7 mouse cellular contexts compared by ENCODE assay signal in genomic region chr3:51888662-51889433, GRCm38 (mm10).
DNase-seq lines count a peak whose midpoint lies in the region; ATAC-seq and TF ChIP-seq lines count a peak whose summit lies in the region.

No protein-coding gene starts in this region.

- no peaks in the 10 kb centered on the region for H3K36me3 ChIP-seq in CH12.LX (replicated peaks in 1 of 2; ENCODE audit: control insufficient read depth in 1 of 2, insufficient read depth in 1 of 2, low read length in 1 of 2)
- H3K36me3 ChIP-seq in liver, postnatal 0 days (replicated peaks; ENCODE audit: insufficient read depth, low read length) = no peaks in the 10 kb centered on the region

- no peak for TF ChIP-seq CTCF in CH12.LX (conservative IDR thresholded peaks at IDR 0.05 in 1 of 2, IDR thresholded peaks at IDR 0.05 in 1 of 2; ENCODE audit: low read depth in 2 of 2, low read length in 2 of 2)
- no peak for TF ChIP-seq CTCF in liver, postnatal 0 days (IDR thresholded peaks at IDR 0.05; ENCODE audit: low read depth)

- H3K79me2 ChIP-seq in CH12.LX (replicated peaks; ENCODE audit: control insufficient read depth, extremely low read depth, insufficient read depth, poor library complexity, severe bottlenecking) = no peaks in the 10 kb centered on the region

- in situ Hi-C loops in CH12.LX (cut with MboI; ENCODE audit: low pct_ligation_motif_present, low pct_unique_long_range_greater_than_20kb, low sequenced_read_pairs) = no loop called here

- no peak overlapping the region for H3K4me2 ChIP-seq in CH12.LX (ENCODE audit: insufficient read depth, low read depth, poor library complexity, severe bottlenecking)
- H3K4me2 ChIP-seq in liver, postnatal 0 days (ENCODE audit: low read depth, low read length) = peak overlapping the region; percentile 55

- WGBS in liver, postnatal 0 days (ENCODE audit: insufficient replicate concordance) = 26% methylated on average over 20 of the region's 20 CpGs

- TF ChIP-seq RAD21 in CH12.LX (IDR thresholded peaks at IDR 0.05; ENCODE audit: low read depth, low read length) = no peak

- DNase-seq in CH12.LX (ENCODE audit: extremely low read depth) (peak; percentile 27), adipocyte (ENCODE audit: low spot score) (no peak)
- peak; percentile 26 for DNase-seq in liver, postnatal 0 days
- DNase-seq in gastrocnemius, postnatal 10 days = no peak

- no peak overlapping the region for H3K27ac ChIP-seq in CH12.LX (ENCODE audit: insufficient read depth, low read depth)
- no peak overlapping the region for H3K27ac ChIP-seq in brown adipose tissue, adult 24 weeks (replicated peaks; ENCODE audit: low read depth, low read length)
- 0 out of 2 replicates have a peak overlapping the region, but pooled peaks have one; percentile 48 for H3K27ac ChIP-seq in liver, postnatal 0 days (ENCODE audit: low read depth)

- ATAC-seq in granulocyte monocyte progenitor cell, adult 5-6 weeks (replicated peaks; ENCODE audit: poor library complexity, severe bottlenecking) = peak; percentile 25; the same call in 1 of the 2 replicates
- ATAC-seq in liver, postnatal 0 days = peak; percentile 83
- ATAC-seq in megakaryocyte, adult 5-6 weeks (ENCODE audit: poor library complexity, severe bottlenecking) = no peak

- dilution Hi-C loops in CH12.LX (cut with MboI; ENCODE audit: extremely low pct_ligation_motif_present, extremely low pct_unique_long_range_greater_than_20kb, low sequenced_read_pairs) = no loop called here

- H3K27me3 ChIP-seq in CH12.LX (replicated peaks) = no peaks in the 10 kb centered on the region
- no peaks in the 10 kb centered on the region for H3K27me3 ChIP-seq in liver, postnatal 0 days (ENCODE audit: insufficient read depth, low read length)

- no peak for TF ChIP-seq EP300 in CH12.LX (IDR thresholded peaks at IDR 0.05; ENCODE audit: low read length)
- TF ChIP-seq EP300 in liver, postnatal 0 days (IDR thresholded peaks at IDR 0.05; ENCODE audit: low read depth) = no peak

- no peak for TF ChIP-seq POLR2A in CH12.LX (IDR thresholded peaks at IDR 0.05; ENCODE audit: low read depth, low read length)

- H3K4me3 ChIP-seq in CH12.LX (replicated peaks in 1 of 3; ENCODE audit: low read depth in 2 of 3, low read length in 2 of 3, poor library complexity in 1 of 3) = no peak overlapping the region
- 0 out of 2 replicates have a peak overlapping the region, but pooled peaks have one; percentile 2 for H3K4me3 ChIP-seq in brown adipose tissue, adult 24 weeks (ENCODE audit: insufficient read depth, low read depth, low read length)
- peak overlapping the region; percentile 23; the same call in 1 of the 2 replicates for H3K4me3 ChIP-seq in liver, postnatal 0 days (ENCODE audit: low read depth, low read length)

- H3K9me3 ChIP-seq in CH12.LX (replicated peaks; ENCODE audit: low read length) = no peaks in the 10 kb centered on the region
- no peaks in the 10 kb centered on the region for H3K9me3 ChIP-seq in liver, postnatal 0 days (ENCODE audit: low read length)

- H3K9ac ChIP-seq in CH12.LX (ENCODE audit: insufficient read depth, low read depth) = no peak overlapping the region
- no peak overlapping the region for H3K9ac ChIP-seq in liver, postnatal 0 days (replicated peaks)

- H3K4me1 ChIP-seq in CH12.LX (ENCODE audit: control insufficient read depth in 1 of 2, insufficient read depth in 2 of 2) = peaks cover 13 to 32% of the 10 kb centered on the region in 2 experiments; a peak in 3 of 4 replicates
- peaks cover 3% of the 10 kb centered on the region for H3K4me1 ChIP-seq in brown adipose tissue, adult 24 weeks (ENCODE audit: control insufficient read depth, insufficient read depth, insufficient read length, low read length)
- H3K4me1 ChIP-seq in liver, postnatal 0 days (ENCODE audit: insufficient read depth) = peaks cover 15% of the 10 kb centered on the region

TF ChIP-seq in CH12.LX, 34 proteins besides CTCF, POLR2A, EP300 and RAD21:
- TF ChIP-seq ETS1 (conservative IDR thresholded peaks at IDR 0.05; ENCODE audit: low read depth, low read length) (peak; percentile 34; the same call in 1 of the 2 replicates), BHLHE40 (IDR thresholded peaks at IDR 0.05; ENCODE audit: low read depth, low read length) (0 out of 2 replicates have a peak, but pooled peaks have one; percentile 27), MAX (IDR thresholded peaks at IDR 0.05; ENCODE audit: low read length) (0 out of 2 replicates have a peak, but pooled peaks have one; percentile 17), ZC3H11A (IDR thresholded peaks at IDR 0.05; ENCODE audit: low read depth, low read length) (no peak), TBP (conservative IDR thresholded peaks at IDR 0.05; ENCODE audit: low read depth, low read length) (no peak)

Comparison
In these comparisons a context has a peak if more than half of its experiments do, and no peak if none do; other contexts are left out.
1. DNase-seq: peak in CH12.LX (single experiment) and liver, postnatal 0 days (single experiment); none in adipocyte (single experiment) and gastrocnemius, postnatal 10 days (single experiment).
2. H3K4me3 ChIP-seq: peak in brown adipose tissue, adult 24 weeks (single experiment) and liver, postnatal 0 days (single experiment); none in CH12.LX (0 of 3).